Mouse (Mus musculus) left cerebral cortex, postnatal 4 days (tissue): Measurements from ENCODE around the gene Ndn. TPM values are rescaled to one million over a fixed set of nuclear protein-coding genes. Genes with fewer than 3 reads are reported as not detected.

ENCODE experiments used
- total RNA-seq, 2 experiments: library from RNA; stranded (reverse); gene quantifications; 2 replicates each; pipeline ENCODE4 v1.2.3; 2021

Gene Ndn
- total RNA-seq, 2 experiments from 2014 or later, result 202 to 230 TPM

Other genes with a start within 250 kb of the Ndn start
- gene Magel2, start 30.4 kb downstream of the Ndn start, total RNA-seq, result 10 to 100 TPM in 1 of 2 experiments, 1 to 10 TPM in 1; 6.7 to 12.1 TPM
- gene Mkrn3, start 73.6 kb downstream of the Ndn start, total RNA-seq, result 10 to 100 TPM; 17.9 to 19.8 TPM
- 1 to 10 TPM; 1.5 to 2.5 TPM for gene Peg12, start 117.9 kb downstream of the Ndn start, total RNA-seq